Mouse (Mus musculus) liver, embryonic 16.5 days (tissue): ENCODE data around the gene Renbp. TPM values are rescaled to one million over a fixed set of nuclear protein-coding genes. Genes with fewer than 3 reads are reported as not detected.

Experiments
- ATAC-seq: fragments of 200-750 bp; cut with Nextera tagmentation; 2 replicates; pipeline ENCODE4 v1.8.0; 2017; ENCODE audit warnings: low read depth, mild to moderate bottlenecking, moderate number of reproducible peaks, moderate library complexity
- H3K27ac ChIP-seq: fragments of 300-500 bp; sonication (generic); 2 replicates; pipeline ENCODE4 v1.5.1; 2014; ENCODE audit warnings: mild to moderate bottlenecking, low read length
- H3K27me3 ChIP-seq: fragments of 300-500 bp; sonication (generic); 2 replicates; pipeline ENCODE4 v1.6.1; 2014; ENCODE audit warnings: low read depth, low read length, mixed read lengths; ENCODE audit not compliant: control insufficient read depth, insufficient read depth
- H3K36me3 ChIP-seq: fragments of 300-500 bp; sonication (generic); 2 replicates; pipeline ENCODE4 v1.6.1; 2014; ENCODE audit warnings: mild to moderate bottlenecking; ENCODE audit not compliant: control insufficient read depth, insufficient read depth
- H3K4me1 ChIP-seq: fragments of 300-500 bp; sonication (generic); 2 replicates; pipeline ENCODE4 v1.6.1; 2014; ENCODE audit warnings: low read depth, low read length, mixed read lengths; ENCODE audit not compliant: control insufficient read depth
- H3K4me2 ChIP-seq: fragments of 300-500 bp; sonication (generic); 2 replicates; pipeline ENCODE4 v1.6.1; 2014; ENCODE audit warnings: low read depth, low read length, mixed read lengths
- H3K4me3 ChIP-seq: fragments of 300-500 bp; sonication (generic); 2 replicates; pipeline ENCODE4 v1.5.1; 2014; ENCODE audit warnings: low read depth, mild to moderate bottlenecking, low read length
- H3K9ac ChIP-seq: fragments of 300-500 bp; sonication (generic); 2 replicates; pipeline ENCODE4 v1.6.1; 2014; ENCODE audit warnings: low read depth, low read length
- H3K9me3 ChIP-seq: fragments of 300-500 bp; sonication (generic); replicated peaks from 2 replicates; pipeline ENCODE4 v1.6.1; 2016; ENCODE audit warnings: low read length; ENCODE audit not compliant: control insufficient read depth
- WGBS: fragments of 180-500 bp; shearing (Covaris S2); extraction: QIAGEN DNeasy Blood & Tissue Kit; methylation state at CpG from one replicate; pipeline ENCODE4 v1.1.7; 2014; ENCODE audit not compliant: insufficient replicate concordance; 5-methylcytosine and 5-hydroxymethylcytosine counted together
- polyA plus RNA-seq: library from polyadenylated mRNA; unstranded; fragments of >200 nt; fragmentation: Nextera tagmentation; extraction: Ambion mirVana; gene quantifications from 2 replicates; pipeline ENCODE4 v1.2.1, GENCODE M21; 2015

The Renbp gene
- 21.3 and 24.6 TPM in 2 replicates for polyA plus RNA-seq

GRCm38 (mm10) chrX:73930402-73931062 is at the start of gene Renbp:
Gene Renbp (minus strand): TSS chrX:73930850.
- peak; percentile 90 for ATAC-seq
- Histone ChIP-seq H3K27me3 (no peaks in the 10 kb centered on the region), H3K27ac (no peak within 1 kb of the TSS), H3K9me3 (no peaks in the 10 kb centered on the region), H3K4me2 (peak within 1 kb of the TSS; percentile 44), H3K9ac (peak within 1 kb of the TSS; percentile 35; the same call in 1 of the 2 replicates), H3K36me3 (no peaks in the 10 kb centered on the region), H3K4me1 (peaks cover 8% of the 10 kb centered on the region; the same call in 1 of the 2 replicates), H3K4me3 (peak within 1 kb of the TSS; percentile 46)
- WGBS: 36% methylated on average over 17 of the region's 17 CpGs

GRCm38 (mm10) chrX:73977783-73978182 is 47.1 kb upstream of the Renbp start:
- WGBS: 58% methylated on average over 1 of the region's 1 CpGs

DNA sequence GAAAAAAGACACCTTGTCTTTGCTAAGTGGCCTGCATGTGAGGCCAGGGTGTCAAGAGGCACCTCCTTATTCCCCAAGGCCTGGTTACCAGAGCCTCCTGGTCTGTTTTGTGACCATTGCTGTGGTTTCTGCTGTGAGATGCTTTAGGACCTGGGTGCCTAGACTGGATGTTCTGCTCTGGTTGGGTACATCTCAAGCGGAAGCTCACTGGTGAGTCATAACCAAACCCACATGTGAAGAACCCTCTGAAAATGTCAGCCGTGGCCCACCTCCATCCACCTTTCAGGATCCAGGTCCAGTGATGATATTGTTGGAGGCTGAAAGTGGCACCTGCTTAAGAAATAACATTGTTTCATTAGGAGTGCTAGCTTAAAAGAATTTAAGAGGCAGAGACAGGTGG is 45.6 kb upstream of the Renbp start:
- Histone ChIP-seq H3K4me3 (no peak overlapping the region), H3K9ac (no peak overlapping the region), H3K27ac (no peak overlapping the region), H3K27me3 (no peaks in the 10 kb centered on the region), H3K4me2 (no peak overlapping the region), H3K36me3 (no peaks in the 10 kb centered on the region), H3K4me1 (no peaks in the 10 kb centered on the region; the same call in 1 of the 2 replicates), H3K9me3 (no peaks in the 10 kb centered on the region)
- WGBS: 84% methylated on average over 2 of the region's 2 CpGs
- no peak for ATAC-seq

More at GRCm38 (mm10) chrX:73977783-73978182, 47.1 kb upstream of the Renbp start:
- H3K4me1 ChIP-seq: no peaks in the 10 kb centered on the region
- H3K9ac ChIP-seq: no peak overlapping the region
- no peak for ATAC-seq
- no peak overlapping the region for H3K4me2 ChIP-seq
- H3K9me3 ChIP-seq: no peaks in the 10 kb centered on the region
- no peaks in the 10 kb centered on the region for H3K27me3 ChIP-seq
- H3K36me3 ChIP-seq: no peaks in the 10 kb centered on the region
- H3K27ac ChIP-seq: no peak overlapping the region
- H3K4me3 ChIP-seq: no peak overlapping the region

DNA sequence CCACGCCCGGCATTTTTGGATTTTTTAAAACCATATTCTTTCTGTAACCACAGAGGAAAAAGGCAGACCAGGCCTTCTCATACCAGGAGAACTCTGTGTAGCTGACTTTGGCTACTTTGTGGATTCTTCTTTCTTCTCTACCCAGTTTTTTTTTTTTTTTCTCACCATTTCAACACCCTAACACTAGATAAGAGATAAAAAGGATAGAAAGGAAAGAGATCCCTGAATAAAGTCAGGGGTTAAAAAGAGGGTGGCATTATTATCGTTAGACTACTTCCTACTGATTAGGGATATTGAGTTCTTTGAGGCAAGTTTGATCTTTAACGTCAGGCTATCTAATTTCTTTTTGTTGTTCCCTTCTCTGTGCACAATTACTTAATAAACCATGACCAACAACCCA is 42.1 kb upstream of the Renbp start:
- WGBS: 48% methylated on average over 4 of the region's 4 CpGs
- ATAC-seq: no peak

DNA sequence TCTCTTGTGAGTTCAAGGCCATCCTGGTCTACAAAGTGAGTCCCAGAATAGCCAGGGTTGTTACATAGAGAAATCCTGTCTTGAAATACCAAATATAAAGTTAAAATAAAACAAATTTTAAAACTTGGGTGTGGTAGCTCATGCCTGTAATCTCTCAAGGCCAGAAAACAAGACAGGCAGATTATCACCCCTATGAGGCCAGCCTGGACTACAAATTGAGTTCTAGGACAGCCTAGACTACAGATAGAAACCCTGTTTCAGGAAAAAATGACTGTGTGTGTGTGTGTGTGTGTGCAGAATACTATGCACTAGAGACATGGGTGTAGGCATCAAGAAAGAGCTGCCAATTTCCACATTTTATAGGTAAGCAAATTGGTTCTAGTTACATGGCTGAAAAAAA is 40.1 kb upstream of the Renbp start:
- Histone ChIP-seq H3K9ac (no peak overlapping the region), H3K4me1 (peaks cover 10% of the 10 kb centered on the region)
- peak; percentile 27 for ATAC-seq

More for the DNA sequence above, 42.1 kb upstream of the Renbp start:
- Histone ChIP-seq H3K27ac (no peak overlapping the region), H3K4me3 (no peak overlapping the region), H3K36me3 (no peaks in the 10 kb centered on the region), H3K4me1 (peaks cover 10% of the 10 kb centered on the region), H3K9me3 (no peaks in the 10 kb centered on the region), H3K4me2 (no peak overlapping the region), H3K27me3 (no peaks in the 10 kb centered on the region), H3K9ac (no peak overlapping the region)

DNA sequence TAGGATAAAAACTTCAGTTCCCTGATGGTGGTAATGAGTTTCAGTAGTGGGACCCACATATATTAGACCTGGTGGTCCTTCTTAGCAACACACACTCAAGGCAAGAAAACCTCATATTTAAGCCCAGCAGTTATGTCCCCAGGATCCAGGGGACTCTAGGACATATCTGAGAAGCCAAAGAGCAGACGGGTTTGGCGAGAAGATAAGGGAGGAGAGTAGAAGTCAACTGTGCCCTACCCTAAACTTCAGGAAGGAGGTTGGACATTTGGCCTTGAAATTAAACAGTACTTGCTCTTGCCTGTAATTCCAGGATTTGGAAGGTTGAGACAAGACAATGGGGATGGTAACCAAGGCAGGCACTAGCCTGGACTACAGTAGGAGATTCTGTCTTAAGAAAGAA is 39.1 kb upstream of the Renbp start:
- no peaks in the 10 kb centered on the region for H3K27me3 ChIP-seq
- peak overlapping the region; percentile 45 for H3K4me2 ChIP-seq
- peak overlapping the region; percentile 6; the same call in 1 of the 2 replicates for H3K9ac ChIP-seq
- H3K4me3 ChIP-seq: no peak overlapping the region
- WGBS: 48% methylated on average over 2 of the region's 2 CpGs
- H3K36me3 ChIP-seq: no peaks in the 10 kb centered on the region
- H3K4me1 ChIP-seq: peaks cover 10% of the 10 kb centered on the region
- peak; percentile 47 for ATAC-seq
- no peaks in the 10 kb centered on the region; the same call in 1 of the 2 replicates for H3K9me3 ChIP-seq
- H3K27ac ChIP-seq: peak overlapping the region; percentile 91

More for the DNA sequence above, 40.1 kb upstream of the Renbp start:
- H3K4me2 ChIP-seq: peak overlapping the region; percentile 45
- no peaks in the 10 kb centered on the region for H3K36me3 ChIP-seq
- H3K27ac ChIP-seq: peak overlapping the region; percentile 91
- no peaks in the 10 kb centered on the region; the same call in 1 of the 2 replicates for H3K9me3 ChIP-seq
- no peak overlapping the region for H3K4me3 ChIP-seq
- no peaks in the 10 kb centered on the region for H3K27me3 ChIP-seq

- Histone ChIP-seq H3K36me3 (no peaks in the 10 kb centered on the region), H3K4me1 (peaks cover 14% of the 10 kb centered on the region), H3K9me3 (no peaks in the 10 kb centered on the region; the same call in 1 of the 2 replicates), H3K27ac (peak overlapping the region; percentile 91), H3K9ac (no peak overlapping the region), H3K4me2 (peak overlapping the region; percentile 45), H3K27me3 (no peaks in the 10 kb centered on the region), H3K4me3 (no peak overlapping the region)
- WGBS: 39% methylated on average over 1 of the region's 1 CpGs
- peak; percentile 14 for ATAC-seq
Measured at GRCm38 (mm10) chrX:73969167-73969566, 38.5 kb upstream of the Renbp start.

- WGBS: 14% methylated on average over 60 of the region's 60 CpGs
Measured at GRCm38 (mm10) chrX:73967177-73968075, 36.8 kb upstream of the Renbp start.

More at GRCm38 (mm10) chrX:73967177-73968075, 36.8 kb upstream of the Renbp start:
- peak overlapping the region; percentile 77 for H3K4me2 ChIP-seq
- H3K4me1 ChIP-seq: peaks cover 28% of the 10 kb centered on the region
- H3K36me3 ChIP-seq: no peaks in the 10 kb centered on the region; the same call in 1 of the 2 replicates
- ATAC-seq: peak; percentile 71
- H3K9me3 ChIP-seq: no peaks in the 10 kb centered on the region; the same call in 1 of the 2 replicates
- H3K27ac ChIP-seq: peak overlapping the region; percentile 99
- peak overlapping the region; percentile 81 for H3K9ac ChIP-seq
- no peaks in the 10 kb centered on the region for H3K27me3 ChIP-seq
- peak overlapping the region; percentile 85 for H3K4me3 ChIP-seq
